Mouse (Mus musculus) hindbrain, embryonic 13.5 days (tissue): ENCODE data around the gene Itga1. TPM values are rescaled to one million over a fixed set of nuclear protein-coding genes. Genes with fewer than 3 reads are reported as not detected.

ENCODE experiments used
- ATAC-seq: fragments of 200-750 bp; cut with Nextera tagmentation; 2 replicates; pipeline ENCODE4 v1.8.0; 2017; ENCODE audit warnings: moderate TSS enrichment; ENCODE audit not compliant: low FRiP score
- H3K27ac ChIP-seq: fragments of 300-500 bp; sonication (generic); 2 replicates; pipeline ENCODE4 v1.5.1; 2015; ENCODE audit warnings: inconsistent platforms, mild to moderate bottlenecking, moderate library complexity
- H3K27me3 ChIP-seq: fragments of 300-500 bp; sonication (generic); 2 replicates; pipeline ENCODE4 v1.6.1; 2015; ENCODE audit warnings: mild to moderate bottlenecking, inconsistent platforms
- H3K36me3 ChIP-seq: fragments of 300-500 bp; sonication (generic); 2 replicates; pipeline ENCODE4 v1.6.1; 2015; ENCODE audit warnings: mild to moderate bottlenecking, inconsistent platforms
- H3K4me1 ChIP-seq: fragments of 300-500 bp; sonication (generic); replicated peaks from 2 replicates; pipeline ENCODE4 v1.6.1; 2015; ENCODE audit warnings: inconsistent platforms
- H3K4me2 ChIP-seq: fragments of 300-500 bp; sonication (generic); 2 replicates; pipeline ENCODE4 v1.6.1; 2015; ENCODE audit warnings: inconsistent platforms, mild to moderate bottlenecking, moderate library complexity
- H3K4me3 ChIP-seq: fragments of 300-500 bp; sonication (generic); 2 replicates; pipeline ENCODE4 v1.5.1; 2015; ENCODE audit warnings: mild to moderate bottlenecking, inconsistent platforms
- H3K9ac ChIP-seq: fragments of 300-500 bp; sonication (generic); 2 replicates; pipeline ENCODE4 v1.6.1; 2015; ENCODE audit warnings: mild to moderate bottlenecking, inconsistent platforms
- H3K9me3 ChIP-seq: fragments of 300-500 bp; sonication (generic); 2 replicates; pipeline ENCODE4 v1.6.1; 2016; ENCODE audit warnings: inconsistent platforms
- WGBS: fragments of 180-500 bp; shearing (Covaris S2); methylation state at CpG from one replicate; pipeline ENCODE4 v1.1.7; 2015; 5-methylcytosine and 5-hydroxymethylcytosine counted together
- polyA plus RNA-seq: library from polyadenylated mRNA; unstranded; fragments of >200 nt; fragmentation: Nextera tagmentation; extraction: Ambion mirVana; gene quantifications from 2 replicates; pipeline ENCODE4 v1.2.1, GENCODE M21; 2015

Itga1 gene
- polyA plus RNA-seq, 1 experiment from 2014 or later, result 7.1 TPM

GRCm38 (mm10) chr13:115095392-115095791 lies 6.4 kb downstream of the Itga1 start:
- WGBS, result 96% methylated on average over 2 of the region's 2 CpGs
- Histone ChIP-seq H3K4me1 (no peaks in the 10 kb centered on the region), H3K27me3 (peaks cover 16% of the 10 kb centered on the region), H3K9ac (no peak overlapping the region), H3K27ac (no peak overlapping the region), H3K36me3 (no peaks in the 10 kb centered on the region), H3K4me3 (no peak overlapping the region), H3K9me3 (no peaks in the 10 kb centered on the region), H3K4me2 (no peak overlapping the region)
- ATAC-seq, result no peak

DNA sequence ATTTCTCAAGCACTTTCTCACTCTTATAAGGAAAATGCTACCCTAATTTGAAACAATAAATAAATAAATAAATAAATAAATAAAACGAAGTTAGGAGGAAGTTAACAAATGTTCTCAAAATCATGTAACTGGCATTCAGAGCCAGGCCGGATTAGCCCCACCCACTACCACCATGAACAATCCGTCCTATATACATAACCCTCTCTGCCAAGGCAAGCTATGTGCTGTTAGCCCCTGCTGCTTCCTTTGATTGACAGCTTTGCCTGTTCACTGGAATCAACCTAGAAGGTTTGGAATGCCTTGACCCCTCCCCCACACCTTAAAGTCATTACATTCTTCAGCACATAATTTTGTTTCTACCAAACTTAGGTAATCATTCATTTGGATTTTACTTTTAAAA lies 10.3 kb downstream of the Itga1 start:
- no peak overlapping the region for H3K4me2 ChIP-seq
- no peak overlapping the region for H3K9ac ChIP-seq
- no peaks in the 10 kb centered on the region for H3K9me3 ChIP-seq
- peaks cover 24% of the 10 kb centered on the region for H3K4me1 ChIP-seq
- peaks cover 15% of the 10 kb centered on the region for H3K36me3 ChIP-seq
- no peak overlapping the region for H3K4me3 ChIP-seq
- no peak for ATAC-seq
- no peaks in the 10 kb centered on the region for H3K27me3 ChIP-seq
- 74% methylated on average over 3 of the region's 3 CpGs for WGBS
- H3K27ac ChIP-seq, result no peak overlapping the region

DNA sequence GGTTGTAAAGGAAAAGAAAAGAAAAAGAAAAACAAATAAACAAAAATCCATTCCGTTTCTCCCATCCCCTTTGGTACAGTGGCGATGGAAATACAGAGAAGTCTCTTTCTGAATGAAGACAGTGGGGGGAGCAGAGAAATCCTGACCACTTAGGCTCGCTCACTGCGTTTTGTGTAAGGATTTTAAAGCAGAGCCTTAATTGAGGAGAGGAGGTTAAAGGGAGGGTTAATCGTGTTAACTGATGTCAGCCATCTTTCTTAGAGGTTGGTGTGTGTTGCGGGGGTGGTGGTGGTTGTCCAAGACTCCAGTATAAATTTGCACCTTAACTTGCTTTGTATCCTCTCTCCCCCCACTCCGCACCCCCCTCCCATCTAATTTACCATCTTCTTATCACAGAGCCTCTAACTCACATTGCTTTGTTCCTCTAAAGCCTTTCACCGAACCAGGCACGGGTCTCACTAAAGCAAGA lies 10.8 kb downstream of the Itga1 start:
- 52% methylated on average over 9 of the region's 9 CpGs for WGBS
- Histone ChIP-seq H3K4me1 (peaks cover 24% of the 10 kb centered on the region), H3K9ac (peak overlapping the region; percentile 83; the same call in 1 of the 2 replicates), H3K27ac (0 out of 2 replicates have a peak overlapping the region, but pooled peaks have one; percentile 75), H3K4me2 (peak overlapping the region; percentile 98), H3K27me3 (no peaks in the 10 kb centered on the region), H3K4me3 (peak overlapping the region; percentile 65), H3K9me3 (no peaks in the 10 kb centered on the region), H3K36me3 (peaks cover 18% of the 10 kb centered on the region)
- ATAC-seq, result no peak

DNA sequence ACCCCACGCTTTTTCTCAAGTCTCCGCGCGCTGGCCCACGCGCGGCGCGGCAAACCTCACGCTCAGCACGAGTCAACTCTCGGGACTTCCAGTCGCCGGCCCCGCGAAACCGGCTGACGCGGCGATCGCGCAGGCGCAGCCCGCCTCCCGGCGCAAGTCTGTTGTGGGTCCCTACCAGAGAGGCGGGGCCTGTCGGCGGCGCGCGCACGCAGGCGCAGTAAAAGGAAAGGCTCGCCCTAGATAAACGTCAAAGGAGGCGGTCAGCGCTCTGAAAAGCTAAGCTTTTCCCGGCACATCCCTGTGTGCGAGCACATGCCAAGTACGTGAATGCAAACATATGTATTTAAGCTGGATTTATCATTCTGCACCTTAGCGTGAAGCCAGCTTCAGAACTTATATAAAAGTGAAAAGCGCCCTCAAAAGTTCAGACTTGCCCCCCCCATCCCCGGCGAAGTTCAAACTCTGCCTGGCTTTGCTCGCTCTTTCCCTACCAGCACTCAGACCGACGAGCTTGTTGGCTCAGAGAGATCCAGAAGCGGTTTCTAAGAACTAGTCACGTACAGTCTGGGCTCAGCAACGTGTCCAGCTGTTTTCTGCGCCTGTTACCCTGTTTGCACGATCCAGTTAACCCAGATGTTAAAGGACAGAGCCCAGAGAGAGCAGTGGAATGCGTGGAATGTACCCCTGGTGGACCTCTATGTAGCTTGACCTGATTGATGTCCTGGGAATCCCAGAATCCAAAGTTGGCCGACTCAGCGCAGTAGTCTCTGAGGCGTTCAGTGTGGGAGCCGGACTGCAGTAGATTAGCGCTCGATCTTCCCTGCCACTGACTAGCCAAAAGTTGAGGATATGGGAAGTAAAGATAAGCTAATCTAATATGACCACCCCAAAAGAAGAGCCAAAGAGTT lies 11.4 kb downstream of the Itga1 start, which contains the start of gene Pelo:
TSS of gene Pelo (minus strand) at position 118 of the 908 bp plus-strand sequence.
- peak; percentile 98 for ATAC-seq
- peak within 1 kb of the TSS; percentile 65 for H3K4me3 ChIP-seq
- H3K9ac ChIP-seq, result peak within 1 kb of the TSS; percentile 83
- no peaks in the 10 kb centered on the region for H3K27me3 ChIP-seq
- under 1% methylated on average over 60 of the region's 60 CpGs for WGBS
- H3K36me3 ChIP-seq, result peaks cover 23% of the 10 kb centered on the region
- H3K27ac ChIP-seq, result peak within 1 kb of the TSS; percentile 75
- H3K9me3 ChIP-seq, result no peaks in the 10 kb centered on the region
- H3K4me2 ChIP-seq, result peak within 1 kb of the TSS; percentile 98
- H3K4me1 ChIP-seq, result peaks cover 24% of the 10 kb centered on the region

DNA sequence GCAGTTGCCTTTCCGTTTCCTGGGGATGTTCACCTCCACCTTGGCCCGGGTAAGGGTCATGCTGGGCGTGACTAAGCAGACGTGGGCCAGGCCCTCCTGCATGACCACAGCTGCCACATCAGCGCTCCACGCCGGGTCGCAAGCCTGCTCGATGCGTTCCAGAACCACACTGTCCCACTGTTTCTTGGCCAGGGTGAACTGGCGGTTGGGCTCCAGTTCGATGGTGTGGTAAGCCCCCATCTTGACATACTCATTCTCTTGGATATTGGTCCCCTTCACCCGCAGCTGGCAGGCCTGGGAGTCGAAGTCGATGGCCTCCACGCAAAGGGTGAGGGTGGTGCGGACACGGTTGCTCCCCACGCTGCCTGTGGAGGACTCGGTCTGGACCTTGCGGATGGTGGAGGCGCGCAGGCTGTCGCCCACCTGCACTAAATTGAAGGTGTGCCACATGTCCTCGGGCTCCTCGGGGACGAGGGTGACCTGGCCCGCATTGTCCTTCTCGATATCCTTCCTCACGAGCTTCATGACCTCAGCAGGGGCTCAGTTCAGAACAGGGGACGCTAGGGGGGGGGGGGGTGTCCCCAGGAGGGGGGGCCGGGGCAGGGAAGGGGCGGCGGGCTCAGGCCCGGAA lies 12.3 kb downstream of the Itga1 start:
- Histone ChIP-seq H3K4me1 (peaks cover 24% of the 10 kb centered on the region), H3K27me3 (no peaks in the 10 kb centered on the region), H3K36me3 (peaks cover 23% of the 10 kb centered on the region), H3K27ac (no peak overlapping the region), H3K4me2 (peak overlapping the region; percentile 98), H3K9me3 (no peaks in the 10 kb centered on the region), H3K9ac (peak overlapping the region; percentile 83), H3K4me3 (peak overlapping the region; percentile 65)
- WGBS, result 10% methylated on average over 33 of the region's 35 CpGs
- ATAC-seq, result peak; percentile 82

- Histone ChIP-seq H3K4me2 (peak overlapping the region; percentile 98), H3K4me3 (peak overlapping the region; percentile 65), H3K36me3 (peaks cover 23% of the 10 kb centered on the region), H3K4me1 (peaks cover 24% of the 10 kb centered on the region), H3K27me3 (no peaks in the 10 kb centered on the region), H3K9ac (peak overlapping the region; percentile 83), H3K9me3 (no peaks in the 10 kb centered on the region), H3K27ac (no peak overlapping the region)
- WGBS, result 68% methylated on average over 11 of the region's 11 CpGs
- no peak for ATAC-seq
Observed at GRCm38 (mm10) chr13:115089020-115089394, 12.8 kb downstream of the Itga1 start.

DNA sequence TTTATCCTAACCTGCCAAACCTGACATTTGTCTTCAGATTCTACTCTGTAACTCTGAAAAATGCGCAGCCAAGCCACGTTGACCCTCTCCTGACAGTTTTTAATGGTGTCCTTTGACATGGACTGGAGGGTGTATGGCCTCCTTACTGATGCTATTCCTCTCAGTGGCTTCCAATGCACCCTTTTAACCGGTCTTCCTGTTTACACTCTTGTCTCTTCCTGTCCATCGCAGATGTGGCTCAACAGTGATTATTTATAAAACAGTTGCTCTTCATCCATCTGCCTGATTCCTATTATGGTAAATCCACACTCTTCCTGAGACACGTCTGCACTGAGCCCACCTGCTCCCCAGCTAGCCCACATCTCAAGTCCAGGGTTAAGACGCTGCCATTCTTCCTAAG lies 15.8 kb downstream of the Itga1 start:
- Histone ChIP-seq H3K27ac (no peak overlapping the region), H3K27me3 (no peaks in the 10 kb centered on the region), H3K4me3 (no peak overlapping the region), H3K9ac (no peak overlapping the region), H3K4me2 (no peak overlapping the region), H3K4me1 (peaks cover 24% of the 10 kb centered on the region), H3K9me3 (no peaks in the 10 kb centered on the region), H3K36me3 (peaks cover 23% of the 10 kb centered on the region)
- 88% methylated on average over 6 of the region's 6 CpGs for WGBS
- ATAC-seq, result no peak

DNA sequence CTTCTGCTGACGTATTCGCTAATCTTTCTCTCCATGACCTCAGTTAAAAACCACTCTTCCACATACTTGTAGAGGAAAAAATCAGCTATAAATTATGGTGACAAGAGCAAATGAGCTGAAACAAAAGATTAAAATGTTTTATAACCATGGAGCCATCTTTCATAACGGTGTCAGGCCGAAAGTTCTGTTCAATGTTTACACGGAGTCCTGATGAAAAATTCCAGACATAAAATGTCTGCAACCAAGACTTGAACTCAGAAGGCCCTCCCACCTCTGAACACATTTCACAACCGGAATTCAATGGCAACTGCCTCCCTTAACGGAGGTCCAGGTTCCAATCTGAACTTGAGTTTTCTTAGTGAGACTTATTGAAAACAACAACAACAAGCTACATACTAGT lies 19.4 kb downstream of the Itga1 start:
- Histone ChIP-seq H3K4me2 (no peak overlapping the region), H3K4me1 (peaks cover 6% of the 10 kb centered on the region; the same call in 1 of the 2 replicates), H3K27ac (no peak overlapping the region), H3K9ac (no peak overlapping the region), H3K27me3 (no peaks in the 10 kb centered on the region), H3K36me3 (peaks cover 14% of the 10 kb centered on the region), H3K9me3 (no peaks in the 10 kb centered on the region), H3K4me3 (no peak overlapping the region)
- 92% methylated on average over 7 of the region's 7 CpGs for whole genome bisulfite sequencing
- no peak for ATAC-seq

- Histone ChIP-seq H3K9ac (no peak overlapping the region), H3K4me3 (no peak overlapping the region), H3K4me1 (no peaks in the 10 kb centered on the region), H3K27me3 (no peaks in the 10 kb centered on the region), H3K9me3 (no peaks in the 10 kb centered on the region), H3K27ac (no peak overlapping the region), H3K36me3 (no peaks in the 10 kb centered on the region), H3K4me2 (no peak overlapping the region)
- no peak for ATAC-seq
- 92% methylated on average over 3 of the region's 3 CpGs for WGBS
Observed at GRCm38 (mm10) chr13:115079996-115080585, 21.7 kb downstream of the Itga1 start.

DNA sequence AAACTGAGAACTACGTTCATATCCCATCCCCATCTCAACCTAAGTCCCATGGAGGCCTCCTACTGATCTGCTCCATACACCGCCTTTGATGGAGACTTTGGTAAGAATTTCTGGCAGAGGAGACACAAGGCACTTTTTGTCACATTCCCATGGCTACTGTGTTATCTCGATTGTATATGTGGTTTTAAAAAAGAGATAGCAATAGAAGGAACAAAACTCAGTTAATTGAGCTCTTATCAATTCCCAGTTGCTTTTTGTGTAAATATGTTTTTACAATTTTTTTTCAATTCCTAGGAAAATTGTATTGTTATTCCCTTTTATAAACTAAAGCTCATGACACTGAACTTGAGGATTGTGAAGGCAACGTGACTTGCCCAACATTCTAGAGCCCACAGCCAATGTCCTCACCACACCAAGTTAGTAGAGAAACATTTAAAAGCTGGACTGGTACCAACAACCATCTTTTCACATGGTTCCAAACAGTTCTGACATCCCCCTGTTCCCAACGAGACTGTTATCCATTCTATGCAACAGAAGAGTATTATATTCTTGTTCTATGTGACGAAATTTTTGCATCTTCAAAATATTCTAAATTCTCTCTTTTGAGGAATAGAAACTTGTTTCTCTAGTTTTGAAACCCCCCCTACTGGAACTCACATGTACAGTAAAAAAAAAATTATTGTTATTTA lies 22.6 kb downstream of the Itga1 start:
- no peak overlapping the region for H3K4me3 ChIP-seq
- no peaks in the 10 kb centered on the region for H3K27me3 ChIP-seq
- H3K4me1 ChIP-seq, result no peaks in the 10 kb centered on the region
- no peak overlapping the region for H3K4me2 ChIP-seq
- WGBS, result 91% methylated on average over 6 of the region's 6 CpGs
- H3K9ac ChIP-seq, result no peak overlapping the region
- H3K27ac ChIP-seq, result no peak overlapping the region
- no peak for ATAC-seq
- no peaks in the 10 kb centered on the region for H3K9me3 ChIP-seq
- no peaks in the 10 kb centered on the region for H3K36me3 ChIP-seq

- no peaks in the 10 kb centered on the region for H3K9me3 ChIP-seq
- H3K27me3 ChIP-seq, result no peaks in the 10 kb centered on the region
- H3K9ac ChIP-seq, result no peak overlapping the region
- H3K4me2 ChIP-seq, result no peak overlapping the region
- no peak overlapping the region for H3K4me3 ChIP-seq
- H3K27ac ChIP-seq, result no peak overlapping the region
- ATAC-seq, result no peak
- WGBS, result 86% methylated on average over 9 of the region's 9 CpGs
- H3K36me3 ChIP-seq, result no peaks in the 10 kb centered on the region
- no peaks in the 10 kb centered on the region for H3K4me1 ChIP-seq
Observed at GRCm38 (mm10) chr13:115077346-115078134, 24.2 kb downstream of the Itga1 start.
